In genomic region chr15:67039421-67039907, GRCm38 (mm10) we compare ENCODE assay signal across 8 mouse cellular contexts.
DNase-seq lines count a peak whose midpoint lies in the region; ATAC-seq and TF ChIP-seq lines count a peak whose summit lies in the region.

No protein-coding gene starts in this region.

- no peaks in the 10 kb centered on the region for H3K27me3 ChIP-seq in intestine, embryonic 16.5 days (replicated peaks; ENCODE audit: control insufficient read depth, insufficient read depth, low read length)
- H3K27me3 ChIP-seq in lung, embryonic 14.5 days (ENCODE audit: insufficient read depth, low read length) = no peaks in the 10 kb centered on the region

- intact Hi-C loops in left cerebral cortex, adult 2 months (cut with DNase I) = no loop called here
- intact Hi-C loops in left cerebral cortex, postnatal 25 days (cut with DNase I) = no loop called here

- peak overlapping the region; percentile 64 for H3K9ac ChIP-seq in intestine, embryonic 16.5 days (ENCODE audit: low read depth, low read length)
- H3K9ac ChIP-seq in lung, embryonic 14.5 days = peak overlapping the region; percentile 55

- ATAC-seq in granulocyte monocyte progenitor cell, adult 5-6 weeks (replicated peaks; ENCODE audit: poor library complexity, severe bottlenecking) = peak; percentile 62
- peak; percentile 91 for ATAC-seq in intestine, embryonic 16.5 days
- peak; percentile 93 for ATAC-seq in lung, embryonic 14.5 days (ENCODE audit: insufficient read depth)
- peak; percentile 68 for ATAC-seq in neutrophil, adult 5-6 weeks (ENCODE audit: extremely low read depth, insufficient number of reproducible peaks, low FRiP score, poor library complexity, severe bottlenecking)

- peak in 1 of 2 experiments; percentile 20 for DNase-seq in left cerebral cortex, adult 2 months (ENCODE audit: extremely low spot score in 1 of 2, low spot score in 2 of 2)
- DNase-seq in left cerebral cortex, postnatal 25 days (ENCODE audit: low spot score in 2 of 2) = no peak
- peak; percentile 82 for DNase-seq in embryo, embryonic 10 days (ENCODE audit: low spot score)
- peak; percentile 83 for DNase-seq in lung, embryonic 14.5 days
- peak; percentile 76 for DNase-seq in thymus, postnatal 4 days

- H3K9me3 ChIP-seq in intestine, embryonic 16.5 days (ENCODE audit: control insufficient read depth, low read length) = no peaks in the 10 kb centered on the region
- no peaks in the 10 kb centered on the region for H3K9me3 ChIP-seq in lung, embryonic 14.5 days (ENCODE audit: low read depth, low read length)

- H3K27ac ChIP-seq in left cerebral cortex, adult 2 months = peak overlapping the region; percentile 28; the same call in 1 of the 2 replicates
- peak overlapping the region; percentile 85 for H3K27ac ChIP-seq in intestine, embryonic 16.5 days (ENCODE audit: low read length)
- H3K27ac ChIP-seq in lung, embryonic 14.5 days (ENCODE audit: low read depth) = peak overlapping the region; percentile 9; the same call in 1 of the 2 replicates

- H3K4me2 ChIP-seq in intestine, embryonic 16.5 days (ENCODE audit: low read depth, low read length) = peak overlapping the region; percentile 67
- H3K4me2 ChIP-seq in lung, embryonic 14.5 days = peak overlapping the region; percentile 79

- H3K36me3 ChIP-seq in intestine, embryonic 16.5 days (ENCODE audit: control insufficient read depth, insufficient read depth, low read length) = no peaks in the 10 kb centered on the region
- H3K36me3 ChIP-seq in lung, embryonic 14.5 days (ENCODE audit: insufficient read depth) = no peaks in the 10 kb centered on the region

- TF ChIP-seq CTCF in left cerebral cortex, adult 2 months (IDR thresholded peaks at IDR 0.05) = no peak
- TF ChIP-seq CTCF in lung, embryonic 14.5 days (IDR thresholded peaks at IDR 0.05; ENCODE audit: low read depth) = no peak

- under 1% methylated on average over 16 of the region's 16 CpGs for WGBS in intestine, embryonic 16.5 days
- WGBS in lung, embryonic 14.5 days = 2% methylated on average over 16 of the region's 16 CpGs

- peaks cover 13% of the 10 kb centered on the region for H3K4me1 ChIP-seq in intestine, embryonic 16.5 days (ENCODE audit: control insufficient read depth, insufficient read depth, low read length)
- no peaks in the 10 kb centered on the region; the same call in 1 of the 2 replicates for H3K4me1 ChIP-seq in lung, embryonic 14.5 days (ENCODE audit: insufficient read depth)

- H3K4me3 ChIP-seq in left cerebral cortex, adult 2 months = peak overlapping the region; percentile 34
- peak overlapping the region; percentile 49 for H3K4me3 ChIP-seq in intestine, embryonic 16.5 days (ENCODE audit: low read length)
- H3K4me3 ChIP-seq in lung, embryonic 14.5 days (ENCODE audit: low read depth, low read length) = peak overlapping the region; percentile 43

Comparison
In these comparisons a context has a peak if more than half of its experiments do, and no peak if none do; other contexts are left out.
1. DNase-seq: peak in embryo, embryonic 10 days (single experiment), lung, embryonic 14.5 days (single experiment) and thymus, postnatal 4 days (single experiment); none in left cerebral cortex, postnatal 25 days (0 of 2).
2. H3K27ac ChIP-seq: peak in every context shown above with its lines; median percentile 85 in intestine, embryonic 16.5 days; 28 in left cerebral cortex, adult 2 months; 9 in lung, embryonic 14.5 days.
3. Peak in every context shown above with its lines, with median percentiles within 50 percentile points of each other: H3K4me3 ChIP-seq and ATAC-seq.